Mouse (Mus musculus) lung, adult 10 weeks (tissue): Measurements from ENCODE around the gene Tmem8. TPM values are rescaled to one million over a fixed set of nuclear protein-coding genes. Genes with fewer than 3 reads are reported as not detected.

Source experiments
- polyA plus RNA-seq: library from polyadenylated mRNA; stranded (reverse); fragments of 350-450 nt; fragmentation: Illumina TruSeq; extraction: RNeasy Lipid Tissue Mini Kit (QIAGEN cat#74804); gene quantifications from one replicate; pipeline ENCODE4 v1.2.3, GENCODE M21; 2014; ENCODE audit warnings: low read depth, low replicate concordance; ENCODE audit not compliant: insufficient read depth

Gene Tmem8
- polyA plus RNA-seq: 10.8 TPM

DNA sequence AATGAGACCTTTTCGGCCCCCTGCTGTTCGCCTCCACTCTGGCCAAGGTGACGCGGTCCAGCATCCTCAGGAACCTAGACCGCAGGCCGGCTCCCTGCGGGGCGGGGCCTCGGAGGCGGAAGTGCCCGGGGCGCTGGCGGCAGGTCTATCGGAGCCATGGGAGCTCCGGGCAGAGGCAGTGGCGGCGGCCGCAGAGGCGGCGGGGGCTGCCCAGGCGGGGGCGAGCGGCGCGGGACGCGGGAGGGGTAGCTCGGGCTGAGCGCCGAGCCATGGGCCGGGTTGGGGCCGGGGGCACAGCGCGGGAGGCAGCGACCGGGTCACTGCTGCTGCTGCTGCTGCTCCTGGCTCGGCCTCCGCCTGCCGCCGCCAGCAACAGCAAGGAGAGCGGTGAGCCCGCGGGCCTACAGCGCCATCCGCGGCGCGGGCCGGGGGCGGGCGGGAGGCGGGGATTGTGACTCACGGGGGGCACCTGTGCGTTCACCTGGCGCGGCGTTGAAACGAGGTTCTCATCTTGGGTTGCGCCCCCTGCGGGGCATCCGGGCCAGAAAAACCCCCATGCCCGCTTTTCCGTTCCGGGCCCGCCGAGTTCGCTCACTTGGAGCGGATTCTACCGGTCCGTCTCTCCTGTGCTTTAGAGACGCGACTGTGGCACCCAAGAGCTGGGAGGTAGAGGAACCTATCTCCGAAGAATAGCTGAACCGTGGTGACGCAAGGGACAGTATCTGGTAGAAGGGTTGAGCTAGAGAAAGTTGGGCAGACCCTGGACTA, at the start of gene Tmem8:
Gene Tmem8, plus strand, starts transcription at position 119 of the 768 bp plus-strand sequence.

DNA sequence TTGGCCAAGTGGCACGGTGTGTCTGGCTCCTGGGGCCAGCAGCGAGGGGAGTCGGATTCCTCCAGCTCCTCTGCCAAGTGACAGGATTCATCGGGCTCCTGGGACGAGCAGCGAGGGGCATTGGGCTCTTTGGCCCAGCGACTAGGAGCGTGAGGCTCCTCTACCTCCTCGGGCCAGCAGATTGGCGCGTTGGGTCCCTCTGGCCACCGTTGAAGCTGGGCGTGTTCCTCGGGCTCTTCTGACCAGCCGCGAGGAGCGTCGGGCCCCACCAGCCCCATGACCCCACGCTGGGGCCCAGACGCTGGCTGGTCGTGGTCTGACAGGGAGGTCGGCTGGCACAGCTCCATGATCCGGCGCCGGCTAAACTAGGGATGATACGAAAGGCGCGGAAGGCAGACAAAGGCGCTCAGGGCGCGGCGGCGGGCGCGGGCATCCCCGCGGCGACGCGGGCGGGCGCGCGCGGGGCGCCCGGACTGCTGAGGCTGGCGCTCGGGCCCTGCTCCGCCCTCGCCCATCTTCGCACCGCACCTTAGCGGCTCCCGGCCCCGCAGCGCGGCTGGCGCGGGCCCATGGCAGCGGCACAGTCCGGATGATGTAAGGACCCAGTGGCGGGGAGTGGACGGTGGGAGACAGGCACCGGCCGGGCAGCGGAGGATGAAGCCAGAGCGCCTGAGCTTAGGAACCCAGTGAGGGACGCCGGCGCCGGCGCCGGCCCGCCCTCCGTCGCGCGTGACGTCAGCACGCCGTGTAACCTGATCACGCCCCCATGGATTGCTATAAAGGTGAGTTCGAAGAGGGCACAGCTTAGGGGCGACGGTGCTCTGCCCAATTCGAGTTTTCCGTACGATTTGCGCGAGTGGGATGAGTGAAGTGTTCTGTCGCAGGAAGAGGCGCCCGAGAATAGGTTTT, 44.0 kb upstream of the Tmem8 start, which contains the start of gene Rab11fip3:
Gene Rab11fip3, minus strand, starts transcription at position 725 of the 909 bp plus-strand sequence.

DNA sequence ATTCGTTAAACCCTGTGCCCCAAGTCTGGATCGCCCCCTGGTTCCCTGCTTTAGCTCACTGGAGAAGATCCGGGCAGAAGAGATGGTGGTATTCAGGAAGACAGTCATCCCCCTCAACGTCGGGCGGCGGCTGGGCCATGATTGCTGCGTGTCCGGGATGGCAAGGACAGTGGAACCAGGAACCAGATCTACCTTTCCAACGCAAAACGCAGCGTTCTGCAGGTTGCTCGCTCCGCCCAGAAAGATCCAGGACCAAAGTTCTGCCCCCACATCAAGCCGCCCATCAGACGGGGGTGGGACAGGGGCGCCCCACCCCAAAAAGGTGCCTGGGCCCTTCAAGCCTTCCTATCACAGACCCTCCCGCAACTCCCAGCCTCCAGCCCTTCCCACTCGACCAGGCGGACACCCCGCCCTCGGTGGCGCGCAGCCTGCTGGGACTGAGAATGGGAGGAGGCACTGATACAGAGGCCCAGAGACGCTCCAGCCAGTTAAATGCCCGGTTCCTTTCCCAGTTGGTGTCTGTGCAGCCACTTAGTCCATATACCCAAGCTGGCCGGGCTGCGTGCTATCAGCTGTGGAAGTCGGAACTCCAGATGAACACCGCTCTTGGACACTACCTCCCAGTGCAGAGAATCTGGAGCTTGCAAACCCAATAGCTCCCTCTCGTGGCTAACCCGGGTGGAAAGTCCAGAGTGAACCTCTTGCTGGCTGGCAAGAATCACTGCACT, 23.0 kb upstream of the Tmem8 start, which contains the start of gene Decr2:
Gene Decr2, minus strand, starts transcription at position 433 of the 728 bp plus-strand sequence.

DNA sequence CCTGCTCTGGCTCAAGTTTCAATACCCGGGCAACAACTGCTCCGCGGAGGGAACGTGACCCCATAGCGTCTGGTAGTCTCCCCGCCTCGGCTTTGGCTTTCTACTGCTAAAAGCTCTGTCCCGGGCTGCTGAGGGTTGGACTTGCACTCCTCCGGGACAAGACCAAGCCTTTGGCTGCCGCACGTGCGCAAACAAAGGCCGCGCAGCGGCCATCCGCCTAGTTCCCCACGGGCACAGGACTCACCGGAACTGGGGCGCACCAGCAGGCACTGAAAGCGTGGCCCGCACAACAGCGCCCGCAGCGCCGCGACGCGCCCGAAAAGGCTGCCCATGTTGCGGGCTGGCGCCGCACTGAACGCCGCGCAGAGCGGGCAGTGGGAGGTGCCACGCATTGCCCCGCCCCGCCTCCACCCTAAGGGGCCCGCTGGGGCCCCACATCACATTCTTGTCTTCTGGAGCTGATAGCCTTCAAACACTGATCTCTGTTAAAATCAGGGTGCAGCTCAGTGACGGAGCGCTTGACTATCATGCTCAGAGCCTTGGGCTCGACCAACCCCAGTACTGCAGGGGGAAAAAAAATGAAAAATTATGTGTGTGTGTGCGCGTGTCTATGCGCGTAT, 17.9 kb upstream of the Tmem8 start, which contains the start of gene Nme4:
Gene Nme4, minus strand, starts transcription at position 482 of the 620 bp plus-strand sequence.

DNA sequence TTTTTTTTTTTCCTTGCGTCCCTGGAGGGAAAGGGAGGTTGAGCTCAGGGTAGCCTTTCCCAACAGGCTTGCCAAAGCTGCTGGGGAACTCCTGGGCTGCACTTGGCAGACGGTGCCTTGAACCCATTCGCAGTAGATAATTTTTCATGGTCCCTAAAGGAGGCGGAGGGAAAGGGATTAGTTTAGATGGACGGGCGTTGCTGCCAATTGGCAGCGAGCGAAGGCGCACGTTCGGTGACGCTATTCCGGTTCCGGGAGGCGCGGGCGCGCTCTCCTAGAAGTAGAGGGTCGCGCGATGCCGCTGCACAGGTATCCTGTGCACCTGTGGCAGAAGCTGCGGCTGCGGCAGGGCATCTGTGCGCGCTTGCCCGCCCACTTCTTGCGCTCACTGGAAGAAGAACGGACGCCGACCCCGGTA, 10.2 kb downstream of the Tmem8 start, which contains the start of gene Mrpl28:
Gene Mrpl28, plus strand, starts transcription at position 234 of the 418 bp plus-strand sequence.

DNA sequence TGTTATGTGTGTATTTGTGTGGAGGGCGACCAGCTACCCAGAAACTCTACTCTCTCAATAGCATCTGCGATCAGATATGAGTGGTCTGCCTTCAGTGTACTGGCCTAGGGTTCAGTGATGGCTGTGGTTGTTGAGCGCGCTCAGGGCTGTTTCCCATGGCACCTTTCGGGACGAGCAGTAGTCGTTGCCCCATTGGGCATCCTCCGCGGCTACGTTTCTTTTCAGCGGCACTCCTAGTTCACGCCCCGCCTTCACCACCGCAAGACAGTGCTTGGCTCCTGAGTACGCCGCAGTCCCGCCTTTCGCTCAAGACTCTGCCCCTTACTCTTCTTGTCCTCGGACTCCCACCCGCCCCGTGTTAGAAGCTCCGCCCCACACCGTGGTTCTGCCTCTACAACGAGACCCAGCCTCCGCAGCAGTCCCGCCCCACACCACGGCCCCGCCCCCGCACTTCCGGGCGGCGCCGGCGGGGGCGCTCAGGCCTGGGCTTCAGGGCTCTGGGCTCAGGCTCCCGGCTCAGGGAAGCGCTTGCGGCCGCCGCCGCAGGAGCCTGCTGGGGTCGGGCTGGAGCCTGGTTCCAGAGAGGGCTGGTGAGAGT, 25.2 kb downstream of the Tmem8 start, which contains the start of gene Axin1:
Gene Axin1, plus strand, starts transcription at position 450 of the 598 bp plus-strand sequence.

Other genes with a start within 250 kb of the Tmem8 start
- 17.9 TPM for gene Mcrip2, start 244.5 kb upstream of the Tmem8 start, polyA plus RNA-seq
- 42.2 TPM for gene Mettl26, start 238.2 kb upstream of the Tmem8 start, polyA plus RNA-seq
- gene Wfikkn1, start 232.4 kb upstream of the Tmem8 start, polyA plus RNA-seq: 0.25 TPM
- gene Rab40c, start 193.6 kb upstream of the Tmem8 start, polyA plus RNA-seq: 16.6 TPM
- 34.5 TPM for gene Pigq, start 168.4 kb upstream of the Tmem8 start, polyA plus RNA-seq
- gene Nhlrc4, start 168.3 kb upstream of the Tmem8 start, polyA plus RNA-seq: 7.5 TPM
- not detected for gene A930017K11Rik, start 160.7 kb upstream of the Tmem8 start, polyA plus RNA-seq
- 6.4 TPM for gene Capn15, start 127.5 kb upstream of the Tmem8 start, polyA plus RNA-seq
- 10.4 TPM for gene Rab11fip3, start 43.7 kb upstream of the Tmem8 start, polyA plus RNA-seq
- gene Decr2, start 23.0 kb upstream of the Tmem8 start, polyA plus RNA-seq: 9.6 TPM
- 3.2 TPM for gene Nme4, start 17.7 kb upstream of the Tmem8 start, polyA plus RNA-seq
- gene Mrpl28, start 10.2 kb downstream of the Tmem8 start, polyA plus RNA-seq: 76.8 TPM
- gene Axin1, start 25.4 kb downstream of the Tmem8 start, polyA plus RNA-seq: 18.3 TPM
- gene Pdia2, start 85.8 kb downstream of the Tmem8 start, polyA plus RNA-seq: 0.95 TPM
- 12.0 TPM for gene Rgs11, start 89.7 kb downstream of the Tmem8 start, polyA plus RNA-seq
- gene Arhgdig, start 94.5 kb downstream of the Tmem8 start, polyA plus RNA-seq: 39.2 TPM
- gene Fam234a, start 130.9 kb downstream of the Tmem8 start, polyA plus RNA-seq: 29.0 TPM
- 22.6 TPM for gene Luc7l, start 139.6 kb downstream of the Tmem8 start, polyA plus RNA-seq